Mouse (Mus musculus): ENCODE results near the gene Mbnl1. TPM values are rescaled to one million over a fixed set of nuclear protein-coding genes. Genes with fewer than 3 reads are reported as not detected.
A peak's percentile ranks its signal among the peaks of the same experiment; 100 is the strongest.

Gene Mbnl1
- polyA plus RNA-seq, 1 experiment = 20.3 TPM

DNA sequence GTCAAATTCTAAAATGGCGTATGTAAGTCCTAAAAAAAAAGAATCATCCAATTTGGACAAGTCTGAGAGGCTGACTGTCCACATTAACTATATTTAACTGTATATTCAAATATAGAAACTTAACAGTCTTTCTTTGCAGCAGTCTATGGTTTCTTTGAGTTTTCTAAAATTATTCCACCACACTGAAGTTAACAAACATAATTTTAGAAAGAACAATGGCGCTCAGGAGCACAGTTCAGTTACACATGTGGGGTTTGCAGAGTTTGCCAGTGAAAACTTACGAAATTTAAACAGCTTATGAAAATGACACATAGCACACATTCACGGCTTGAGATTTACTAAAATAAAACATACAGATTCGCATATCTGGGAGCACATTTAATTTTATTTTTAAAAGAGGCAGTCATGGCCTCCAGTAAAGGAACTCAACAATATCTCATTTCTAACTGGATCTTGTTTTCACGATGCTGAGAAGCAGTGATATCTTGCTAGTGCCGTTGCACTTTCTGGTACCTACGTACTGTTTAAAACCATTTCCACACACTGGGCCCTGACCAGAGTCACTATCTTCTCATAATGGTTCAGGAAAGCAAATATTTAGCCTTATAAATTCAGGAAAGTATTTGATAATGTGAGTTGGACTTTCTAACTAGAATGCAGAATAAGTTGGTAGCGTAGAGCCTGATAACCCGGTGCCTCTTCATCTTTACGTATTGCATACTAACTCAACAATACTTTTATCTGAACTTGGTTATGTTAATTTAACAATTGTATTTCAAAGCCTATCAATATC lies 1.4 kb downstream of the Mbnl1 start:
- TF ChIP-seq GATA1 (IDR thresholded peaks at IDR 0.05; ENCODE audit: borderline replicate concordance, low read length) (no peak), FLI1 (IDR thresholded peaks at IDR 0.05; ENCODE audit: low read length) (no peak)
- H3K27me3 ChIP-seq (replicated peaks) = no peaks in the 10 kb centered on the region
- H3K9me3 ChIP-seq = no peaks in the 10 kb centered on the region
- H3K36me3 ChIP-seq (replicated peaks; ENCODE audit: low read length) = peaks cover 7% of the 10 kb centered on the region
- H3K4me1 ChIP-seq = peaks cover 54% of the 10 kb centered on the region
- peak overlapping the region; percentile 90 for H3K4me3 ChIP-seq (replicated peaks)

DNA sequence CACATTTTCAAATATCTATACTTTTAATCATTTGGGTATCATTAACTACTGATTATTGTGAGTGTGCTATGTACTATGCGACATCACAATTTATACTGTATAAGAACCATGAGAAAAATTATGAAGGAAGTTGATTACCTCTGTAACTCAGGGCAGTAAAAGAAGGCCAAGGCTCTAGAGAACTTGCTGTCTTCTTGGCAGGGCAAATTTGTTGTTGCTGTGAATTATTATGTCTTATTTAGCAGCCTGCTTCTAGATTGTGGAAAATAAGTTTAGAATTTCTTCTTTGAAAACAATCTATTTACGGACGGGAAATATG lies 2.0 kb downstream of the Mbnl1 start:
- H3K36me3 ChIP-seq (replicated peaks; ENCODE audit: low read length) = peaks cover 10% of the 10 kb centered on the region
- no peaks in the 10 kb centered on the region for H3K27me3 ChIP-seq (replicated peaks)
- TF ChIP-seq FLI1 (IDR thresholded peaks at IDR 0.05; ENCODE audit: low read length) (no peak), GATA1 (IDR thresholded peaks at IDR 0.05; ENCODE audit: borderline replicate concordance, low read length) (no peak)
- H3K9me3 ChIP-seq = no peaks in the 10 kb centered on the region
- peak overlapping the region; percentile 90 for H3K4me3 ChIP-seq (replicated peaks)
- H3K4me1 ChIP-seq = peaks cover 54% of the 10 kb centered on the region

DNA sequence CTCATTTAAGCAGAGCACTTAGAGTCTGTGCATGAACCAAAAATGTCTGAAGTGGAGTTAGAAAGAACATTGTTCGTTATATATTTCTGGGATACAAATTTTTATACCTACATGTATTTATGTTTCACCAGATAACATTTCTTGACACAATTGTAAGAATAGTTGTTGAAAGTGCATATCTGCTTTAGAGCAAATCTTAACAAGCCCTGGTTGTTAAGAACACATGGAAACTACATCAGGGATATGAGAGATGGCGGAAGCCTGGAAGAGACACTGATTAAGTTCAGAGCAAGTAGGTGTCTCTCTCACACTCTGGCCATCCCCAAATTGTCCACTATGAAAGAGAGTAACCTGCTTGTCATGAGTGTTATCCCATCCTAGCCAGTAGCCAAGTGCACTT lies 2.4 kb downstream of the Mbnl1 start:
- H3K4me1 ChIP-seq = peaks cover 53% of the 10 kb centered on the region
- TF ChIP-seq FLI1 (IDR thresholded peaks at IDR 0.05; ENCODE audit: low read length) (no peak), GATA1 (IDR thresholded peaks at IDR 0.05; ENCODE audit: borderline replicate concordance, low read length) (no peak)

DNA sequence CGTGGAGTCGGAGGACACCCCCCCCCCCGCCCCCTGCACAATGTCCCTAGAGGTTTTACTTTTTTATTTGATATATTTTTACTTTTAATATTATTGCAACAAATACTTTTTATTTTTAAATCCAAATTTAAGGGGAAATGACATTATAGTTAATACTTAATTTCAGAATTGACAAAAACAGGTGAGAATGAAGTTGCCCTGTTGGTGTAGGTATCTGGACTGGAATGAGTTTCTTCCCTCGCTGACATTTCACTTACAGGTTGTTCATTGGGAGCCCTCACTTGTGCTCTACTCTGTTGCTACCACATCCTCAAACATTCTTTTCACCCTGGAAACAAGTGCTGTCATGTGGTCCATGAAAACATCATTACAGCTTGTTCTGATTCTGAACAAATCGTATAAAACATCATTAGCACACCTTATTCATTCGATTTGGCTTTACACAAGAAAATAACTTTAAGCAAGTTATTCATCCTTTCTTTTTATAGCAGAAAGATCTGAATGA lies 4.2 kb downstream of the Mbnl1 start:
- H3K36me3 ChIP-seq (replicated peaks; ENCODE audit: low read length) = peaks cover 10% of the 10 kb centered on the region
- H3K27me3 ChIP-seq (replicated peaks) = no peaks in the 10 kb centered on the region
- peak overlapping the region; percentile 62 for H3K4me3 ChIP-seq (replicated peaks)
- TF ChIP-seq FLI1 (IDR thresholded peaks at IDR 0.05; ENCODE audit: low read length) (no peak), GATA1 (IDR thresholded peaks at IDR 0.05; ENCODE audit: borderline replicate concordance, low read length) (no peak)
- peaks cover 57% of the 10 kb centered on the region for H3K4me1 ChIP-seq
- H3K9me3 ChIP-seq = no peaks in the 10 kb centered on the region

More for the DNA sequence above, 2.4 kb downstream of the Mbnl1 start:
- Histone ChIP-seq H3K36me3 (replicated peaks; ENCODE audit: low read length) (peaks cover 10% of the 10 kb centered on the region), H3K9me3 (no peaks in the 10 kb centered on the region), H3K4me3 (replicated peaks) (peak overlapping the region; percentile 90), H3K27me3 (replicated peaks) (no peaks in the 10 kb centered on the region)

DNA sequence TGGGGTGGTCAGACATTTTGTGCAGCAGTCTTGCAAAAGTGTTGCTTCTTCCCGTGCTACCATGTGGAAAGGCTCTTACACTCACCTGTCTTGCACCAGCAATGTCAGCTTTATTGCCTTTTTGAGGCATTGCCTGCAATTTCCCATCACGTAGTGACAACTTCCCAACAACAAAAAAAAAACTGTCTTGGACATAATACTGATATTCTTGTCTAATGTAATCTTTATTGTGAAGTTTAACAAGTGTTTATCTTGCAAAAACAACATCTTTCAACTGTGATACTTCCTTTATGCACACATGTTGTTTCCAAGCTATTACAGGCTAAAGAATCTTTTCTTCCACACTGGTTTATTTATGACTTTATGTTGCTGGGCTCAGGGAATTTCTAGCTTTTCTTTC lies 5.8 kb downstream of the Mbnl1 start:
- Histone ChIP-seq H3K36me3 (replicated peaks; ENCODE audit: low read length) (peaks cover 24% of the 10 kb centered on the region), H3K4me1 (peaks cover 62% of the 10 kb centered on the region), H3K4me3 (replicated peaks) (peak overlapping the region; percentile 52), H3K27me3 (replicated peaks) (no peaks in the 10 kb centered on the region), H3K9me3 (no peaks in the 10 kb centered on the region)
- TF ChIP-seq GATA1 (IDR thresholded peaks at IDR 0.05; ENCODE audit: borderline replicate concordance, low read length) (no peak), FLI1 (IDR thresholded peaks at IDR 0.05; ENCODE audit: low read length) (no peak)

DNA sequence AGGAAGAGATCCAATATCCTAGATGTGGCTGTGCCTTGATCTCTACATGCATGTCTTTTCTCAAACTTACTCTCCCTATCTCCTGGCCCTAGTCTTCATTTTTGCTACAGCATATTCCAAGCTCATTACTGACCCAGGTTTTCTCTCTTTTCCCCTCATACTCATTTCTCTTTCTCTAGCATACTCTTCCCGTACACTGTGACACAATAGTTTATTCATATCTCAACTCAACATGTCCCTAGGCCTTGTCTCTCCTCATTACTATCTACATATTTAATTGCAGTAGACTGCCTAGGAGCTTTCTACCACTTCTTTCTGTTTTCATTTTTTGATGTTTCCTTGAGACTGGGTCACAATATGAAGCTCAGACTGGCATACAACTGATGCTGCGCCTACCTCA lies 8.1 kb downstream of the Mbnl1 start:
- H3K27me3 ChIP-seq (replicated peaks) = no peaks in the 10 kb centered on the region
- H3K4me1 ChIP-seq = peaks cover 80% of the 10 kb centered on the region
- peaks cover 39% of the 10 kb centered on the region for H3K36me3 ChIP-seq (replicated peaks; ENCODE audit: low read length)

DNA sequence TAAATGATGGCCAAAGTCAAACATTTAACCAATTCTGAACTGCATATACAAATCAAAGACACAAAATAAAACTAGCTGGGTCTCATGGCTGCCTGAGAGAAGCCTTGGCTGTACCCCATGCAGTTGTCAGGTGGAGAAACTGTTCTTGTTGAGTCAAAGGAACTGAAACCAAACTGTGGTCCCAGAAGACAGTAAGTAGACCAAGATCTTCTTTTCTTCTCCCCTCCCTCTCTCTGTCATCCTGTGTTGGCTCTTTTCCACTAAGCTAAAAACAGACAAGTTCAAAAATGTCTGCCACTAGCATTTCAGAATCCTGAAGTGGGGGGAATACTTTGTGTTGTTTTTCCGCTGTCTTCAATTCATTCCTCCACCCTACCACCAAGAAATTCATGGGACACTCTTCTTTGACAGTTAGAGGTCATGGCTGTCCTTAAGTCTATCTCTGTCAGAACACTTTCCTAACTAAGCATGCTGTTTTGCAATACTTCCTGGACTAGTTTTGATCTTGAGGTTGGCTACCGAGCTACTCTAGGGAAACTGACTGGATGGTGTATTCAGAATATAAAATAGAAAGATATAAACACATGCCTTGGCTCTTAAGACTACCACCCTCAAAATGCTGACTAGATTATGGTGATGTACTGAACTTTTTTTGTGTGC lies 9.2 kb downstream of the Mbnl1 start:
- peaks cover 89% of the 10 kb centered on the region for H3K4me1 ChIP-seq
- H3K27me3 ChIP-seq (replicated peaks) = no peaks in the 10 kb centered on the region
- no peak for TF ChIP-seq GATA1 (IDR thresholded peaks at IDR 0.05; ENCODE audit: borderline replicate concordance, low read length)
- TF ChIP-seq FLI1 (IDR thresholded peaks at IDR 0.05; ENCODE audit: low read length) = no peak
- H3K9me3 ChIP-seq = no peaks in the 10 kb centered on the region
- peak overlapping the region; percentile 48 for H3K4me3 ChIP-seq (replicated peaks)
- H3K36me3 ChIP-seq (replicated peaks; ENCODE audit: low read length) = peaks cover 45% of the 10 kb centered on the region

More for the DNA sequence above, 8.1 kb downstream of the Mbnl1 start:
- TF ChIP-seq GATA1 (IDR thresholded peaks at IDR 0.05; ENCODE audit: borderline replicate concordance, low read length) = no peak
- no peak for TF ChIP-seq FLI1 (IDR thresholded peaks at IDR 0.05; ENCODE audit: low read length)
- no peaks in the 10 kb centered on the region for H3K9me3 ChIP-seq
- H3K4me3 ChIP-seq (replicated peaks) = peak overlapping the region; percentile 88

DNA sequence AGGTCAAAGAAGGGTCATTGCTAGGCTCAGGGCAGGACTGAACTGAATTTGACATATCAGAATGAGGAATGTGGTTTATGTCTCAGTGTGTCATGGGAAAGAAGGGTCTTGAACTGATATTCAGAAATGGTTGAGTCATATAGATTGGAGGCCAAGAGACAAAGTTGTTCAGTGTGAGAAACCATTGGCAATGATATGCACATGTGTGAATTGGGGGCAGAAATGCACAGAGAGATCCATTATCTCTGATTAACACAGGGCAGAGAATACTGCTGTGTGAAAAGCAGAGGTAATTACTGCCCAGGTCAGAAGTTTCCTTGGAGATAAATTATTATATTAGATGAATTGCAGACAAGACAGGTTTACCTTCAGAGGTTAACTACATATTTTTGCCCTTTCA lies 10.7 kb downstream of the Mbnl1 start:
- H3K9me3 ChIP-seq = no peaks in the 10 kb centered on the region
- no peaks in the 10 kb centered on the region for H3K27me3 ChIP-seq (replicated peaks)
- TF ChIP-seq FLI1 (IDR thresholded peaks at IDR 0.05; ENCODE audit: low read length) = no peak
- TF ChIP-seq GATA1 (IDR thresholded peaks at IDR 0.05; ENCODE audit: borderline replicate concordance, low read length) = no peak
- peaks cover 91% of the 10 kb centered on the region for H3K4me1 ChIP-seq
- peaks cover 48% of the 10 kb centered on the region for H3K36me3 ChIP-seq (replicated peaks; ENCODE audit: low read length)
- H3K4me3 ChIP-seq (replicated peaks) = peak overlapping the region; percentile 30

DNA sequence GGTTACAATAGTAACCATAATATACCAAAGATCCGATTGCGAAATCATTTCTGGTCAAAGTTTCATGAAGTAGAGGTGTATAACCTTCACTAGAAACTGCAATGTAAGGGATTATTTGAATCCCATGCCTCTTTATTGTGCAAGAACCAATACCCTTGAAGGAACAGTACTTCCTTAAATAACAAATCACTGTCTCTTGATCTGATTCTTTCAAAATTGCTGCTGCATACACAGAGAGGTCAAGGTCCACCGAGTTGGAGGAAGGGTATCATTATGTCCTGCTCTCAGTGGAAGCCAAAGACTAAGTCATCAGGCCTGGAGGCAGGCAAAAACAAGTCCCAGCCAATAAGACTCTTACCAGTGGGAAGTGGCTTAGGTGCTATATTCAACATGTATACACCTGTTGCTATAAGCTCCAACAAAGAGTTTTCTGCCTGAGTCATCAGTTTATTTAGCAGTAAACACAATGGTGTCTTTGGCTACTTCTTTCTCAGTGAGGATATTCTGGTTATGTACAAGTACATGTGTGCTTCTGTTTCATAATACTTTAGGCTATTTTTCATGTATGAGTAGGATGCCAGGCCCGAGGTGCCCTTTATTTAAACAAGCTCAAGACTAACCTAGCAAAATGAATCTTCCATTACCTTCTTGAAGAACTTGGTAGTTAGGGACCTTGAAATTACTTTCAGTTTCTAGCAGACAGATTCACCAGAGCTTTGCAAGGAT lies 13.5 kb downstream of the Mbnl1 start:
- Histone ChIP-seq H3K4me1 (peaks cover 73% of the 10 kb centered on the region), H3K36me3 (replicated peaks; ENCODE audit: low read length) (peaks cover 46% of the 10 kb centered on the region), H3K27me3 (replicated peaks) (no peaks in the 10 kb centered on the region), H3K9me3 (no peaks in the 10 kb centered on the region), H3K4me3 (replicated peaks) (peak overlapping the region; percentile 50)
- TF ChIP-seq FLI1 (IDR thresholded peaks at IDR 0.05; ENCODE audit: low read length) (no peak), GATA1 (IDR thresholded peaks at IDR 0.05; ENCODE audit: borderline replicate concordance, low read length) (no peak)

Measured in megakaryocyte, embryonic 14.5 days (primary cell).